Mouse (Mus musculus) stomach, embryonic 14.5 days (tissue): ENCODE results near the gene Wdfy3. TPM values are rescaled to one million over a fixed set of nuclear protein-coding genes. Genes with fewer than 3 reads are reported as not detected.

Source experiments
- ATAC-seq: fragments of 200-750 bp; cut with Nextera tagmentation; 2 replicates; pipeline ENCODE4 v1.8.0; 2017; ENCODE audit warnings: low read depth, moderate TSS enrichment; ENCODE audit not compliant: insufficient number of reproducible peaks, insufficient read depth, low FRiP score
- H3K27ac ChIP-seq: fragments of 300-500 bp; sonication (generic); 2 replicates; pipeline ENCODE4 v1.5.1; 2014; ENCODE audit warnings: mild to moderate bottlenecking, low read length, moderate library complexity, mixed read lengths
- H3K27me3 ChIP-seq: fragments of 300-500 bp; sonication (generic); 2 replicates; pipeline ENCODE4 v1.6.1; 2014; ENCODE audit warnings: low read length, control low read depth, mixed read lengths; ENCODE audit not compliant: control insufficient read depth, insufficient read depth
- H3K36me3 ChIP-seq: fragments of 300-500 bp; sonication (generic); 2 replicates; pipeline ENCODE4 v1.6.1; 2014; ENCODE audit warnings: mild to moderate bottlenecking, control low read depth, low read length, moderate library complexity, mixed read lengths; ENCODE audit not compliant: control insufficient read depth, insufficient read depth
- H3K4me1 ChIP-seq: fragments of 300-500 bp; sonication (generic); 2 replicates; pipeline ENCODE4 v1.6.1; 2014; ENCODE audit warnings: low read length, control low read depth, mixed read lengths; ENCODE audit not compliant: control insufficient read depth, insufficient read depth
- H3K4me2 ChIP-seq: fragments of 300-500 bp; sonication (generic); replicated peaks from 2 replicates; pipeline ENCODE4 v1.6.1; 2014; ENCODE audit warnings: low read depth, low read length, control low read depth
- H3K4me3 ChIP-seq: fragments of 300-500 bp; sonication (generic); 2 replicates; pipeline ENCODE4 v1.5.1; 2014; ENCODE audit warnings: low read depth, low read length, control low read depth
- H3K9ac ChIP-seq: fragments of 300-500 bp; sonication (generic); replicated peaks from 2 replicates; pipeline ENCODE4 v1.6.1; 2014; ENCODE audit warnings: low read depth, mild to moderate bottlenecking, control low read depth, low read length, moderate library complexity, mixed read lengths
- H3K9me3 ChIP-seq: fragments of 300-500 bp; sonication (generic); 2 replicates; pipeline ENCODE4 v1.6.1; 2016; ENCODE audit warnings: low read depth, low read length, control low read depth; ENCODE audit not compliant: control insufficient read depth
- WGBS: fragments of 180-500 bp; shearing (Covaris S2); extraction: QIAGEN DNeasy Blood & Tissue Kit; methylation state at CpG from one replicate; pipeline ENCODE4 v1.1.7; 2014; 5-methylcytosine and 5-hydroxymethylcytosine counted together
- polyA plus RNA-seq: library from polyadenylated mRNA; unstranded; fragments of >200 nt; fragmentation: Nextera tagmentation; extraction: Ambion mirVana; gene quantifications from 2 replicates; pipeline ENCODE4 v1.2.1, GENCODE M21; 2014

Wdfy3 gene
- polyA plus RNA-seq, 1 experiment from 2014 or later: 23.5 TPM

- Histone ChIP-seq H3K9ac (no peak overlapping the region), H3K36me3 (no peaks in the 10 kb centered on the region), H3K4me2 (no peak overlapping the region), H3K27me3 (no peaks in the 10 kb centered on the region), H3K4me1 (peaks cover 14% of the 10 kb centered on the region; the same call in 1 of the 2 replicates), H3K4me3 (no peak overlapping the region), H3K9me3 (no peaks in the 10 kb centered on the region), H3K27ac (no peak overlapping the region)
- 91% methylated on average over 1 of the region's 1 CpGs for whole genome bisulfite sequencing
- ATAC-seq: no peak
Measured at GRCm38 (mm10) chr5:102050677-102051076, 19.0 kb downstream of the Wdfy3 start.

GRCm38 (mm10) chr5:102048416-102048815, 21.3 kb downstream of the Wdfy3 start:
- H3K4me2 ChIP-seq: no peak overlapping the region
- ATAC-seq: no peak
- H3K27ac ChIP-seq: no peak overlapping the region
- no peaks in the 10 kb centered on the region for H3K36me3 ChIP-seq
- no peaks in the 10 kb centered on the region for H3K9me3 ChIP-seq
- no peak overlapping the region for H3K4me3 ChIP-seq
- H3K9ac ChIP-seq: no peak overlapping the region
- H3K27me3 ChIP-seq: no peaks in the 10 kb centered on the region
- 94% methylated on average over 2 of the region's 2 CpGs for WGBS
- H3K4me1 ChIP-seq: peaks cover 14% of the 10 kb centered on the region; the same call in 1 of the 2 replicates

DNA sequence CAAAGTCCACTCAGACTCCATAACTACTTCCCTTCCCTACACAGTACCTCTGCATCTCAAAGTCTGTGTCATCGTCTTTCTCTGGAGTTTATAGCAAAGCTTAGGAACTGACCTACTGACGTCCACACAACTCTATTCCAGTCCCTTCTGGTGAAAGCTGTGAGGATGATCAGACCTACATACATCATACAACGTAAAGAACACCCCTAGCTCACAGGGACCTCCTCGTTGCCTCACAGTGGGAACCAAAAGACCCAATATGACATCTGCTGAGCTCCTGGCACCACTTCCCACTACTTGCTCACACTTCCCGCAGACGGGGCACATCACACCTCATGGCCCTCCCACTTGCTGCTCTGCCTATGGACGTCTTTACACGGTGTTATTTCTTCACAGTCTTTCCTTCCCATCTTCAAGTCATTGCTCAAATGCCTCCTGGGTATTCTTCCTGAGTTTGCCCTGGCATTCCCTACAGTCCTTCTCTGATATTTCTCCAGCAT, 23.1 kb downstream of the Wdfy3 start:
- no peak for ATAC-seq
- Histone ChIP-seq H3K4me2 (no peak overlapping the region), H3K9ac (no peak overlapping the region), H3K36me3 (no peaks in the 10 kb centered on the region), H3K9me3 (no peaks in the 10 kb centered on the region), H3K27me3 (no peaks in the 10 kb centered on the region), H3K27ac (no peak overlapping the region), H3K4me3 (no peak overlapping the region), H3K4me1 (peaks cover 14% of the 10 kb centered on the region; the same call in 1 of the 2 replicates)
- 80% methylated on average over 8 of the region's 8 CpGs for WGBS

- H3K4me2 ChIP-seq: no peak overlapping the region
- H3K9ac ChIP-seq: no peak overlapping the region
- H3K4me3 ChIP-seq: no peak overlapping the region
- ATAC-seq: no peak; the same call in 1 of the 2 replicates
- peaks cover 14% of the 10 kb centered on the region; the same call in 1 of the 2 replicates for H3K4me1 ChIP-seq
- no peak overlapping the region for H3K27ac ChIP-seq
- H3K27me3 ChIP-seq: no peaks in the 10 kb centered on the region
- peaks cover 4% of the 10 kb centered on the region; the same call in 1 of the 2 replicates for H3K36me3 ChIP-seq
- no peaks in the 10 kb centered on the region for H3K9me3 ChIP-seq
- 74% methylated on average over 13 of the region's 13 CpGs for WGBS
Measured at GRCm38 (mm10) chr5:102045636-102046616, 23.8 kb downstream of the Wdfy3 start.

DNA sequence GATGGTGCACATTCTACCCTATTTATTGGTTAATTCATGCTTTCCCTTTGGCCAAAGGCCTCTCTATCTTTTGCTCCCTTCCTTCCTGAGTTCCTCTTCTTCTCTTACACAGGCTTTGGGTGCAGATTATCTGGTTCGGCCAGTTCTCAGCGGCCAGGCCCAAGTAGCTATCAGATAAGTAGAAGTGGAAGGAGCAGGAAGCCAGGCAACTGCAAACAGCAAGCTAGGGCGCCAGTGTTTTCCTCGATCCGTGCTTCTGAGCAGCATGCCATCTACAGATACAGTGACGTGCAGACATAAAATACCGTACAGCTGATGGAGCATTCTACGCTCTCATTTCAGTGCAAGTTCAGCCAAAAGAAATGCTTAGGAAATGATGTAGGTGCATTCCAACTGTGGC, 24.5 kb downstream of the Wdfy3 start:
- Histone ChIP-seq H3K27me3 (no peaks in the 10 kb centered on the region), H3K36me3 (peaks cover 4% of the 10 kb centered on the region; the same call in 1 of the 2 replicates), H3K4me2 (no peak overlapping the region), H3K9me3 (no peaks in the 10 kb centered on the region), H3K27ac (no peak overlapping the region; the same call in 1 of the 2 replicates), H3K4me1 (peaks cover 14% of the 10 kb centered on the region; the same call in 1 of the 2 replicates), H3K9ac (no peak overlapping the region), H3K4me3 (no peak overlapping the region)
- 67% methylated on average over 8 of the region's 8 CpGs for WGBS
- ATAC-seq: no peak

DNA sequence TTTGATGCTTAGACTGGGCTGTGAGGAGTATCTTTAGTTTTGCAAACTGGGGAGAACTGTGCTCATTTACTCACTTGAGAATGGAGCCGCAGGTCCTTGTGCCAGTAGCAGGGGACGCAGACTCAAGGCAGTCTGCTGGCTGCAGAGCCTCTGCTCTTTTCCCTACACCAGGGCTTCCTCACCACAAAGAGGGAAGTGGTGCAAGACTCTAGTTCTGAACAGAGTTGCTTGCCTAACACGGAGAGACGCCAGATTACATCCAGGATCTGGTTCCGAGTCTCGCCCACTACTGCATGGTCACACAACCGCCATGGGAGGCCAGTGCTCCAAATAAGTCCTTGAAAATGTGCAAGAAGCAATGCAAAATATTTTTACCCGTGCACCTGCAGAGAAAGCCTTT, 36.4 kb downstream of the Wdfy3 start:
- ATAC-seq: no peak
- H3K36me3 ChIP-seq: peaks cover 57% of the 10 kb centered on the region
- no peaks in the 10 kb centered on the region for H3K9me3 ChIP-seq
- H3K27me3 ChIP-seq: no peaks in the 10 kb centered on the region
- H3K27ac ChIP-seq: no peak overlapping the region
- 94% methylated on average over 8 of the region's 8 CpGs for WGBS
- H3K4me1 ChIP-seq: no peaks in the 10 kb centered on the region
- H3K9ac ChIP-seq: no peak overlapping the region
- H3K4me3 ChIP-seq: no peak overlapping the region
- no peak overlapping the region for H3K4me2 ChIP-seq

GRCm38 (mm10) chr5:102032594-102033240, 37.0 kb downstream of the Wdfy3 start:
- no peak overlapping the region for H3K4me3 ChIP-seq
- no peak for ATAC-seq
- no peaks in the 10 kb centered on the region for H3K4me1 ChIP-seq
- H3K27me3 ChIP-seq: no peaks in the 10 kb centered on the region
- WGBS: 94% methylated on average over 22 of the region's 22 CpGs
- no peak overlapping the region for H3K9ac ChIP-seq
- peaks cover 52% of the 10 kb centered on the region for H3K36me3 ChIP-seq
- no peak overlapping the region for H3K4me2 ChIP-seq
- H3K27ac ChIP-seq: no peak overlapping the region
- H3K9me3 ChIP-seq: no peaks in the 10 kb centered on the region

GRCm38 (mm10) chr5:102032191-102032590, 37.5 kb downstream of the Wdfy3 start:
- no peak overlapping the region for H3K9ac ChIP-seq
- H3K9me3 ChIP-seq: no peaks in the 10 kb centered on the region
- H3K4me1 ChIP-seq: no peaks in the 10 kb centered on the region
- no peaks in the 10 kb centered on the region for H3K27me3 ChIP-seq
- no peak overlapping the region for H3K27ac ChIP-seq
- ATAC-seq: no peak
- H3K4me2 ChIP-seq: no peak overlapping the region
- WGBS: 86% methylated on average over 3 of the region's 3 CpGs
- peaks cover 48% of the 10 kb centered on the region for H3K36me3 ChIP-seq
- no peak overlapping the region for H3K4me3 ChIP-seq
